In genomic region chr6:144781431-144782030, GRCm38 (mm10) we compare ENCODE assay signal across 8 mouse cellular contexts. TPM values are rescaled to one million over a fixed set of nuclear protein-coding genes. Genes with fewer than 3 reads are reported as not detected.
A peak's percentile ranks its signal among the peaks of the same experiment; 100 is the strongest.
DNase-seq lines count a peak whose midpoint lies in the region; ATAC-seq and TF ChIP-seq lines count a peak whose summit lies in the region.

Gene Sox5, minus strand, starts transcription at chr6:144781977.

- TF ChIP-seq CTCF in heart, postnatal 0 days (IDR thresholded peaks at IDR 0.05; ENCODE audit: low read depth) = no peak

- H3K9me3 ChIP-seq in forebrain, embryonic 14.5 days (replicated peaks; ENCODE audit: control insufficient read depth, low read length) = no peaks in the 10 kb centered on the region
- H3K9me3 ChIP-seq in heart, postnatal 0 days (replicated peaks; ENCODE audit: control insufficient read depth, low read length) = no peaks in the 10 kb centered on the region
- no peaks in the 10 kb centered on the region for H3K9me3 ChIP-seq in liver, embryonic 13.5 days (replicated peaks)
- H3K9me3 ChIP-seq in stomach, embryonic 16.5 days (replicated peaks; ENCODE audit: control insufficient read depth, low read length) = no peaks in the 10 kb centered on the region

- DNase-seq in CD4-positive, CD25-positive, alpha-beta regulatory T cell, adult 2 months (ENCODE audit: low read depth, low spot score) = peak; percentile 43
- DNase-seq in adrenal gland, postnatal 4 days (ENCODE audit: low spot score in 2 of 2) = peak; percentile 20 to 33
- peak; percentile 77 for DNase-seq in forebrain, embryonic 14.5 days (ENCODE audit: low spot score)
- peak; percentile 35 for DNase-seq in heart, postnatal 0 days (ENCODE audit: low spot score)
- peak; percentile 49 to 69 for DNase-seq in kidney, postnatal 25 days
- DNase-seq in liver, embryonic 13.5 days = no peak
- peak; percentile 62 for DNase-seq in naive thymus-derived CD4-positive, alpha-beta T cell, adult 2 months (ENCODE audit: low read depth)

- WGBS in forebrain, embryonic 14.5 days = under 1% methylated on average over 45 of the region's 47 CpGs
- under 1% methylated on average over 42 of the region's 47 CpGs for WGBS in heart, postnatal 0 days
- 1% methylated on average over 29 of the region's 47 CpGs for WGBS in liver, embryonic 13.5 days (ENCODE audit: insufficient replicate concordance)
- under 1% methylated on average over 45 of the region's 47 CpGs for WGBS in stomach, embryonic 16.5 days

- no peak for TF ChIP-seq EP300 in heart, postnatal 0 days (IDR thresholded peaks at IDR 0.05; ENCODE audit: low read depth)

- H3K27ac ChIP-seq in forebrain, embryonic 14.5 days (ENCODE audit: low read depth, low read length) = peak within 1 kb of the TSS; percentile 76
- H3K27ac ChIP-seq in heart, postnatal 0 days (ENCODE audit: low read depth) = peak within 1 kb of the TSS; percentile 55
- peak within 1 kb of the TSS; percentile 69 for H3K27ac ChIP-seq in liver, embryonic 13.5 days
- H3K27ac ChIP-seq in stomach, embryonic 16.5 days (ENCODE audit: low read length) = peak within 1 kb of the TSS; percentile 22

- peaks cover 6% of the 10 kb centered on the region; the same call in 1 of the 2 replicates for H3K4me1 ChIP-seq in forebrain, embryonic 14.5 days (ENCODE audit: control insufficient read depth, insufficient read depth, low read length)
- peaks cover 2% of the 10 kb centered on the region; the same call in 1 of the 2 replicates for H3K4me1 ChIP-seq in heart, postnatal 0 days (ENCODE audit: control insufficient read depth, insufficient read depth)
- peaks cover 3% of the 10 kb centered on the region; the same call in 1 of the 2 replicates for H3K4me1 ChIP-seq in liver, embryonic 13.5 days (replicated peaks)
- H3K4me1 ChIP-seq in stomach, embryonic 16.5 days (ENCODE audit: control insufficient read depth, insufficient read depth, low read length) = peaks cover 5% of the 10 kb centered on the region; the same call in 1 of the 2 replicates

- peak within 1 kb of the TSS; percentile 89 for H3K9ac ChIP-seq in forebrain, embryonic 14.5 days (ENCODE audit: low read length)
- H3K9ac ChIP-seq in heart, postnatal 0 days (replicated peaks; ENCODE audit: low read depth, low read length) = peak within 1 kb of the TSS; percentile 62
- H3K9ac ChIP-seq in liver, embryonic 13.5 days = peak within 1 kb of the TSS; percentile 64
- peak within 1 kb of the TSS; percentile 83 for H3K9ac ChIP-seq in stomach, embryonic 16.5 days (ENCODE audit: low read length)

- peak; percentile 79 for ATAC-seq in forebrain, embryonic 14.5 days
- peak; percentile 54 for ATAC-seq in heart, postnatal 0 days (ENCODE audit: insufficient read depth, low read depth)
- 0 out of 2 replicates have a peak, but pooled peaks have one; percentile 21 for ATAC-seq in liver, embryonic 13.5 days (ENCODE audit: low read depth)
- peak; percentile 72 for ATAC-seq in stomach, embryonic 16.5 days (ENCODE audit: insufficient read depth, low FRiP score)

- peak within 1 kb of the TSS; percentile 64 for H3K4me3 ChIP-seq in forebrain, embryonic 14.5 days (ENCODE audit: low read depth, low read length)
- peak within 1 kb of the TSS; percentile 87 for H3K4me3 ChIP-seq in heart, postnatal 0 days (ENCODE audit: low read depth, low read length)
- H3K4me3 ChIP-seq in liver, embryonic 13.5 days (replicated peaks) = peak within 1 kb of the TSS; percentile 64
- H3K4me3 ChIP-seq in stomach, embryonic 16.5 days (replicated peaks; ENCODE audit: low read length) = peak within 1 kb of the TSS; percentile 85

- peak within 1 kb of the TSS; percentile 86 for H3K4me2 ChIP-seq in forebrain, embryonic 14.5 days (ENCODE audit: low read length)
- peak within 1 kb of the TSS; percentile 99 for H3K4me2 ChIP-seq in heart, postnatal 0 days (ENCODE audit: low read depth, low read length)
- peak within 1 kb of the TSS; percentile 69 for H3K4me2 ChIP-seq in liver, embryonic 13.5 days
- H3K4me2 ChIP-seq in stomach, embryonic 16.5 days (ENCODE audit: low read depth, low read length) = peak within 1 kb of the TSS; percentile 98

- H3K27me3 ChIP-seq in forebrain, embryonic 14.5 days (replicated peaks; ENCODE audit: control insufficient read depth, insufficient read depth, low read length) = no peaks in the 10 kb centered on the region
- H3K27me3 ChIP-seq in heart, postnatal 0 days (ENCODE audit: control insufficient read depth, insufficient read depth, low read length) = peaks cover 11% of the 10 kb centered on the region; the same call in 1 of the 2 replicates
- peaks cover 39% of the 10 kb centered on the region for H3K27me3 ChIP-seq in liver, embryonic 13.5 days
- H3K27me3 ChIP-seq in stomach, embryonic 16.5 days (ENCODE audit: control insufficient read depth, insufficient read depth, low read length) = peaks cover 4% of the 10 kb centered on the region; the same call in 1 of the 2 replicates

- no peaks in the 10 kb centered on the region for H3K36me3 ChIP-seq in forebrain, embryonic 14.5 days (ENCODE audit: control insufficient read depth, insufficient read depth, low read length)
- no peaks in the 10 kb centered on the region for H3K36me3 ChIP-seq in heart, postnatal 0 days (replicated peaks; ENCODE audit: control insufficient read depth, insufficient read depth, low read length)
- H3K36me3 ChIP-seq in liver, embryonic 13.5 days = no peaks in the 10 kb centered on the region
- H3K36me3 ChIP-seq in stomach, embryonic 16.5 days (ENCODE audit: control insufficient read depth, insufficient read depth, low read length) = no peaks in the 10 kb centered on the region

RNA-seq across cellular contexts. Expression of gene Sox5, which starts in this region (rescaled TPM):
- 10 to 100 TPM; 15.5 to 16.1 TPM for total RNA-seq in adrenal gland, postnatal 4 days (2021)
- polyA plus RNA-seq in forebrain, embryonic 14.5 days (2014; fragmentation: Nextera tagmentation; extraction: Ambion mirVana) = 115 and 143 TPM in 2 replicates
- total RNA-seq in heart, postnatal 0 days (2014; rRNA removed; ENCODE audit: low replicate concordance) = 1.6 and 2.1 TPM in 2 replicates
- 3.2 and 3.7 TPM in 2 replicates for polyA plus RNA-seq in heart, postnatal 0 days (2015; fragmentation: Nextera tagmentation; extraction: Ambion mirVana)
- polyA plus RNA-seq in liver, embryonic 13.5 days (2015; fragmentation: Nextera tagmentation; extraction: Ambion mirVana) = 4.9 and 5.9 TPM in 2 replicates
- polyA plus RNA-seq in stomach, embryonic 16.5 days (2015; fragmentation: Nextera tagmentation; extraction: Ambion mirVana) = 25.8 and 28.6 TPM in 2 replicates

Comparison
In these comparisons a context has a peak if more than half of its experiments do, and no peak if none do; other contexts are left out.
1. ATAC-seq: peak in every context shown above with its lines; median percentile 79 in forebrain, embryonic 14.5 days; 72 in stomach, embryonic 16.5 days; 54 in heart, postnatal 0 days; 21 in liver, embryonic 13.5 days.
2. H3K27ac ChIP-seq: peak in every context shown above with its lines; median percentile 76 in forebrain, embryonic 14.5 days; 69 in liver, embryonic 13.5 days; 55 in heart, postnatal 0 days; 22 in stomach, embryonic 16.5 days.